In the genomic region with DNA sequence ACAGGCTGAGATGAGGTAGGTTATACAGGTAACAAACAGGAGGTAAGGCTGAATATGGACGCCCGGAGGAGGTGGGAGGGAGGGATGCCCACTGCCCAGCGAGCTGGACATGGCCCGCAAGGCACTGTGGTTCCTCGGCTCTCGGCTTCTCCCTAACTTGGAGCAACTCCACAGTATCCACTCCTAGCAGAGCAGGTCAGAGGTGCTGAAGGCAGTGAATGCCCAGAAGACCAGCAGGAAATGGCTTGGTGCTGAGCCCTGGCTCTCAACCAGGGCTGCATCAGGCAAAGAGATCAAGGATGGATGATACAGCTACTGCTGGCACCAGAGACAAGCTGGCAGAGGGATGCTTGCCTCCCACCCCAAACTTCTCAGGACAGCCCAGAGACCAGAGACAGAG, we compare ENCODE assay signal across 8 mouse cellular contexts. TPM values are rescaled to one million over a fixed set of nuclear protein-coding genes. Genes with fewer than 3 reads are reported as not detected.
DNase-seq lines count a peak whose midpoint lies in the region; ATAC-seq and TF ChIP-seq lines count a peak whose summit lies in the region.

No protein-coding gene starts in this region.

- peak overlapping the region; percentile 95 for H3K27ac ChIP-seq in kidney, adult 2 months (ENCODE audit: insufficient read depth, low read depth, low read length)
- peak overlapping the region; percentile 68 for H3K27ac ChIP-seq in embryonic facial prominence, embryonic 13.5 days
- peak overlapping the region; percentile 78 for H3K27ac ChIP-seq in hindbrain, embryonic 10.5 days

- WGBS in kidney, adult 2 months, result 19% methylated on average over 6 of the region's 6 CpGs
- 83% methylated on average over 6 of the region's 6 CpGs for WGBS in embryonic facial prominence, embryonic 13.5 days
- 78% methylated on average over 6 of the region's 6 CpGs for WGBS in hindbrain, embryonic 10.5 days

- no peak for TF ChIP-seq POLR2A in kidney, adult 2 months (IDR thresholded peaks at IDR 0.05; ENCODE audit: low read depth, low read length)

- H3K4me3 ChIP-seq in kidney, adult 2 months (ENCODE audit: insufficient read depth, low read depth, low read length), result no peak overlapping the region
- H3K4me3 ChIP-seq in embryonic facial prominence, embryonic 13.5 days, result no peak overlapping the region
- no peak overlapping the region for H3K4me3 ChIP-seq in hindbrain, embryonic 10.5 days

- ATAC-seq in embryonic facial prominence, embryonic 13.5 days (ENCODE audit: insufficient number of reproducible peaks, insufficient read depth, low FRiP score, low TSS enrichment, low read depth), result no peak
- no peak for ATAC-seq in megakaryocyte progenitor cell, adult 5-6 weeks (replicated peaks; ENCODE audit: poor library complexity)
- no peak for ATAC-seq in activated CD4-positive, CD25-positive, alpha-beta regulatory T cell, adult 4 months

- no peaks in the 10 kb centered on the region for H3K27me3 ChIP-seq in kidney, adult 2 months (replicated peaks; ENCODE audit: control insufficient read depth, insufficient read depth, low read length)
- no peaks in the 10 kb centered on the region for H3K27me3 ChIP-seq in embryonic facial prominence, embryonic 13.5 days
- H3K27me3 ChIP-seq in hindbrain, embryonic 10.5 days (ENCODE audit: insufficient read depth, poor library complexity, severe bottlenecking), result peaks cover 8% of the 10 kb centered on the region; the same call in 1 of the 2 replicates

- H3K4me1 ChIP-seq in kidney, adult 2 months (ENCODE audit: control insufficient read depth, insufficient read depth, low read length), result peaks cover 56% of the 10 kb centered on the region
- H3K4me1 ChIP-seq in embryonic facial prominence, embryonic 13.5 days, result peaks cover 44% of the 10 kb centered on the region
- H3K4me1 ChIP-seq in hindbrain, embryonic 10.5 days (replicated peaks), result peaks cover 65% of the 10 kb centered on the region

- no peaks in the 10 kb centered on the region for H3K9me3 ChIP-seq in embryonic facial prominence, embryonic 13.5 days
- H3K9me3 ChIP-seq in hindbrain, embryonic 10.5 days, result no peaks in the 10 kb centered on the region

- peak; percentile 60 for DNase-seq in kidney, adult 2 months
- no peak for DNase-seq in kidney, adult 8-10 months
- DNase-seq in hindbrain, embryonic 10.5 days (ENCODE audit: low spot score), result no peak
- peak; percentile 52 for DNase-seq in lung, postnatal 36 days
- no peak for DNase-seq in spleen, postnatal 14 days (ENCODE audit: low spot score in 2 of 2)

- H3K4me2 ChIP-seq in embryonic facial prominence, embryonic 13.5 days, result no peak overlapping the region

- H3K9ac ChIP-seq in embryonic facial prominence, embryonic 13.5 days, result peak overlapping the region; percentile 51

- no peaks in the 10 kb centered on the region for H3K36me3 ChIP-seq in kidney, adult 2 months (ENCODE audit: control insufficient read depth, insufficient read depth, low read length)
- H3K36me3 ChIP-seq in embryonic facial prominence, embryonic 13.5 days, result peaks cover 7% of the 10 kb centered on the region; the same call in 1 of the 2 replicates
- no peaks in the 10 kb centered on the region for H3K36me3 ChIP-seq in hindbrain, embryonic 10.5 days

- no peak for TF ChIP-seq CTCF in kidney, adult 2 months (conservative IDR thresholded peaks at IDR 0.05; ENCODE audit: insufficient read depth, insufficient read length, low read depth, low read length)

RNA-seq across cellular contexts. Expression of a gene that starts 26.6 kb away (rescaled TPM):
- 102 and 121 TPM in 2 replicates for polyA plus RNA-seq in kidney, adult 2 months (2012; rRNA removed)
- polyA plus RNA-seq in embryonic facial prominence, embryonic 13.5 days (2015; fragmentation: Nextera tagmentation; extraction: Ambion mirVana), result 8.4 and 16.2 TPM in 2 replicates
- 6.5 and 9.2 TPM in 2 replicates for polyA plus RNA-seq in hindbrain, embryonic 10.5 days (2016; fragmentation: Nextera tagmentation; extraction: Ambion mirVana)
- 25.8 and 38.5 TPM in 2 replicates for total RNA-seq in megakaryocyte progenitor cell, adult 5-6 weeks (2015)
- 15.5 and 22.3 TPM in 2 replicates for total RNA-seq in megakaryocyte progenitor cell, adult 5-6 weeks (2017)
- polyA plus RNA-seq in activated CD4-positive, CD25-positive, alpha-beta regulatory T cell, adult 4 months (2017; shearing (Covaris generic)), result 10 to 100 TPM; 11.8 to 22.2 TPM

RNA-seq across cellular contexts. Expression of a gene that starts 43.3 kb away (rescaled TPM):
- polyA plus RNA-seq in kidney, adult 2 months (2012; rRNA removed), result 7.1 and 8.6 TPM in 2 replicates
- polyA plus RNA-seq in embryonic facial prominence, embryonic 13.5 days (2015; fragmentation: Nextera tagmentation; extraction: Ambion mirVana), result 34.3 and 39.6 TPM in 2 replicates
- 56.0 and 64.3 TPM in 2 replicates for polyA plus RNA-seq in hindbrain, embryonic 10.5 days (2016; fragmentation: Nextera tagmentation; extraction: Ambion mirVana)
- total RNA-seq in megakaryocyte progenitor cell, adult 5-6 weeks (2015), result 52.4 and 62.0 TPM in 2 replicates
- 40.8 and 49.6 TPM in 2 replicates for total RNA-seq in megakaryocyte progenitor cell, adult 5-6 weeks (2017)
- 10 to 100 TPM; 10.4 to 13.0 TPM for polyA plus RNA-seq in activated CD4-positive, CD25-positive, alpha-beta regulatory T cell, adult 4 months (2017; shearing (Covaris generic))

RNA-seq across cellular contexts. Expression of a gene that starts 48.6 kb away (rescaled TPM):
- 16.8 and 21.1 TPM in 2 replicates for polyA plus RNA-seq in kidney, adult 2 months (2012; rRNA removed)
- polyA plus RNA-seq in embryonic facial prominence, embryonic 13.5 days (2015; fragmentation: Nextera tagmentation; extraction: Ambion mirVana), result 54.9 and 69.0 TPM in 2 replicates
- 74.1 and 74.7 TPM in 2 replicates for polyA plus RNA-seq in hindbrain, embryonic 10.5 days (2016; fragmentation: Nextera tagmentation; extraction: Ambion mirVana)
- total RNA-seq in megakaryocyte progenitor cell, adult 5-6 weeks (2015), result 17.3 and 26.8 TPM in 2 replicates
- total RNA-seq in megakaryocyte progenitor cell, adult 5-6 weeks (2017), result 11.2 and 14.9 TPM in 2 replicates
- polyA plus RNA-seq in activated CD4-positive, CD25-positive, alpha-beta regulatory T cell, adult 4 months (2017; shearing (Covaris generic)), result 10 to 100 TPM; 11.0 to 14.6 TPM

RNA-seq across cellular contexts. Expression of a gene that starts 48.6 kb away (rescaled TPM):
- 64.4 and 64.5 TPM in 2 replicates for polyA plus RNA-seq in kidney, adult 2 months (2012; rRNA removed)
- 51.1 and 51.3 TPM in 2 replicates for polyA plus RNA-seq in embryonic facial prominence, embryonic 13.5 days (2015; fragmentation: Nextera tagmentation; extraction: Ambion mirVana)
- polyA plus RNA-seq in hindbrain, embryonic 10.5 days (2016; fragmentation: Nextera tagmentation; extraction: Ambion mirVana), result 31.8 and 33.6 TPM in 2 replicates
- 26.6 and 33.3 TPM in 2 replicates for total RNA-seq in megakaryocyte progenitor cell, adult 5-6 weeks (2015)
- total RNA-seq in megakaryocyte progenitor cell, adult 5-6 weeks (2017), result 32.8 and 33.2 TPM in 2 replicates
- polyA plus RNA-seq in activated CD4-positive, CD25-positive, alpha-beta regulatory T cell, adult 4 months (2017; shearing (Covaris generic)), result 10 to 100 TPM; 35.0 to 36.0 TPM

RNA-seq across cellular contexts. Expression of a gene that starts 52.2 kb away (rescaled TPM):
- polyA plus RNA-seq in kidney, adult 2 months (2012; rRNA removed), result 177 and 190 TPM in 2 replicates
- polyA plus RNA-seq in embryonic facial prominence, embryonic 13.5 days (2015; fragmentation: Nextera tagmentation; extraction: Ambion mirVana), result 296 and 355 TPM in 2 replicates
- polyA plus RNA-seq in hindbrain, embryonic 10.5 days (2016; fragmentation: Nextera tagmentation; extraction: Ambion mirVana), result 237 and 268 TPM in 2 replicates
- 258 and 268 TPM in 2 replicates for total RNA-seq in megakaryocyte progenitor cell, adult 5-6 weeks (2015)
- 117 and 152 TPM in 2 replicates for total RNA-seq in megakaryocyte progenitor cell, adult 5-6 weeks (2017)
- polyA plus RNA-seq in activated CD4-positive, CD25-positive, alpha-beta regulatory T cell, adult 4 months (2017; shearing (Covaris generic)), result 100 to 1,000 TPM; 168 to 203 TPM

Comparison
In these comparisons a context has a peak if more than half of its experiments do, and no peak if none do; other contexts are left out.
1. DNase-seq: peak in kidney, adult 2 months (single experiment) and lung, postnatal 36 days (single experiment); none in kidney, adult 8-10 months (0 of 2), hindbrain, embryonic 10.5 days (single experiment) and spleen, postnatal 14 days (0 of 2).
2. Peak in every context shown above with its lines, with median percentiles within 50 percentile points of each other: H3K27ac ChIP-seq.